Mouse (Mus musculus) olfactory bulb, adult 2 months (tissue): ENCODE results near the gene Ttc21a. TPM values are rescaled to one million over a fixed set of nuclear protein-coding genes. Genes with fewer than 3 reads are reported as not detected.

Source experiments
- H3K27ac ChIP-seq: fragments of 200-500 bp; 2 replicates; pipeline ENCODE4 v1.5.1; 2012; ENCODE audit warnings: low read depth, low read length; ENCODE audit not compliant: insufficient read depth
- H3K4me1 ChIP-seq: fragments of 200-500 bp; 2 replicates; pipeline ENCODE4 v1.6.1; 2012; ENCODE audit warnings: low read length; ENCODE audit not compliant: control insufficient read depth, insufficient read depth
- H3K4me3 ChIP-seq: fragments of 200-500 bp; 2 replicates; pipeline ENCODE4 v1.5.1; 2012; ENCODE audit warnings: mild to moderate bottlenecking, low read depth, low read length, moderate library complexity; ENCODE audit not compliant: insufficient read depth
- CTCF ChIP-seq: fragments of 200-500 bp; IDR thresholded peaks from 2 replicates; pipeline ENCODE4 v1.5.1; 2012; ENCODE audit warnings: low read depth, mild to moderate bottlenecking, low read length, moderate library complexity; ENCODE audit not compliant: insufficient read depth
- POLR2A ChIP-seq: fragments of 200-500 bp; IDR thresholded peaks from 2 replicates; pipeline ENCODE4 v1.6.1; 2012; ENCODE audit warnings: mild to moderate bottlenecking, low read depth, low read length, moderate library complexity; ENCODE audit not compliant: insufficient read depth
- WGBS: fragments of 180-500 bp; shearing (Covaris S2); methylation state at CpG from one replicate; pipeline ENCODE4 v1.1.7; 2018; 5-methylcytosine and 5-hydroxymethylcytosine counted together
- polyA plus RNA-seq: library from polyadenylated mRNA; stranded (reverse); fragments of >200 nt; gene quantifications from 2 replicates; pipeline ENCODE4 v1.2.4, GENCODE M21; 2012; ENCODE audit warnings: low replicate concordance; ENCODE audit not compliant: missing spikeins, insufficient read depth, insufficient read length

The Ttc21a gene
- polyA plus RNA-seq = not detected in 2 replicates

DNA sequence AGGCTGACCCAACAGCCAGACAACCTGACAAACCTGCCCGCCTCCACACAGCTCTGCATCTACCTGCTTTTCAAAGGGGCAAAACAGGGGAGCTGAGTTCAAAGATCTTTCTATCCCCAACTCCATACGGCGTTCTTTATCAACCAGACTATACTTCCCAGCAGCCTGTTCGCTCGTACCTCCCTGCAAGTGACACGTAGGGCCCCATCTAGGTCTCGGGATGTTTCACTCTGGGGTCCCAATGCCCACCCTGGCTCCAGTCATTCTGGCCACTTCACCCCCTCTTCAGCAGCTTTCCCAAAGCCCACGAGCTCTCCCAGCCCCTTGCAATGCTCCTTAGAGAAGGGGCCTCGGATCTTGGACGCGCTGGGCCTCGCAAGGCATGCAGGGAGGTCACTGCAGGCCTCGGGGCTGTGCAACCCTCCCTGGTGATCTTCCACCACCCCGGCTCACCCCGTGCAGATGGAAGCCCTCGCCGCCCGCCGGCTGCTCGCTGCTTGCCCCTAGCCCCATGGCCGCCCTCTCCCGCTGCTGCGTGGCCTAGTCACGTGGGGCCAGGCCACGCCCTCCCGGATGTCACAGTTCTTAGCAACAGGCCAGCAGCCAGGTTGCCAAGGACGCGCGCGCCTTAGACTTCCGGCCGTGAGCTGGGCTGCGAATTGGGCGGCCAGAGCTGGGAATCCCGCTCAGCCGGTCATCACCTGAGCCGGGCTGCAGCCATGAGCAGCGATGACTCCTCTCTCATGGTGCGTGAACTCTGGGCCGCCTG is at the start of gene Ttc21a, which contains the start of gene Gorasp1:
Gene Ttc21a, plus strand, starts transcription at position 602 of the 769 bp plus-strand sequence.
Gene Gorasp1, minus strand, starts transcription at position 561 of the 769 bp plus-strand sequence.
- H3K4me1 ChIP-seq = peaks cover 11% of the 10 kb centered on the region
- WGBS = under 1% methylated on average over 40 of the region's 40 CpGs
- no peak for TF ChIP-seq CTCF
- peak; percentile 84 for TF ChIP-seq POLR2A
- H3K4me3 ChIP-seq = peak within 1 kb of the TSS; percentile 82
- H3K27ac ChIP-seq = peak within 1 kb of the TSS; percentile 47; the same call in 1 of the 2 replicates

DNA sequence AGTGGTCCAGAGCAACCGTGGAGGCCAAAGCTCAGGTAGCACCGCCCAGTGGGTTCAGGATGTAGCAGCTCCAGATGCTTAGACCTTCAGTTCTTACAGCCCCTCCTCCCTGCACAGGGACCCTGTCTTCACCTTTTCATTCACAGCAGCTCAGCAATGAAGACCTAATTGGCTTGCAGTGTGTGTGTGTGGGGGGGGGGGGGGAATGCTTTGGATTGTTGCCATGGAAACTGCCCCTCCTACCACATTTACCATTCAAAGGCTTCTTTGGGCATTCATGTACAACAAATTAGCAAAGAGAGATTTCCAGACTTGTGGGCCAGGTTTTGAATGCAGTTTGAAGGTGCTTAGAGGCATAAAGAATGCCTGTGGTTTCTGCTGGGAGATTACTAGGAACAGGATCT is 48.6 kb upstream of the Ttc21a start:
- TF ChIP-seq CTCF (no peak), POLR2A (no peak)
- peaks cover 3% of the 10 kb centered on the region for H3K4me1 ChIP-seq
- H3K27ac ChIP-seq = no peak overlapping the region
- WGBS = 20% methylated on average over 2 of the region's 2 CpGs
- no peak overlapping the region for H3K4me3 ChIP-seq

DNA sequence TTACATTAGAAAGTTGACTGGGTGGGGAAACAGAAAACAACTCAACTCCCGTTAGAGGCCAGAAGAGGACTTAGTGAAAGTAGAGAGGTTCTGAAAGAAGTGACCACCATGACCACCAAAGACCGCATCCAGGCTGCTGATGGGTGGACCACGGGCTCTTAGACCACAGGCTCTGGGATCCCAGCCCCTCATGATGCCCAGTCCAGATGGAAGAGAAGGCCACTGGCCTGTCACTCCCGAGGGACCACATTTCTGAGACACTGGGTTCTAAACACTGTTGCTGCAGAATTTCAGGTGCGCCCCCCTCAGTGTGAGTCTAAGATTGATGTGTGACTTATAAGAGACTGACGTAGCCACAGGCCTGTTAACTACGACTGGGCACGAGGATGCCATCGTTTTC is 48.0 kb upstream of the Ttc21a start:
- no peak overlapping the region for H3K27ac ChIP-seq
- TF ChIP-seq POLR2A (no peak), CTCF (no peak)
- whole genome bisulfite sequencing = 67% methylated on average over 9 of the region's 9 CpGs

DNA sequence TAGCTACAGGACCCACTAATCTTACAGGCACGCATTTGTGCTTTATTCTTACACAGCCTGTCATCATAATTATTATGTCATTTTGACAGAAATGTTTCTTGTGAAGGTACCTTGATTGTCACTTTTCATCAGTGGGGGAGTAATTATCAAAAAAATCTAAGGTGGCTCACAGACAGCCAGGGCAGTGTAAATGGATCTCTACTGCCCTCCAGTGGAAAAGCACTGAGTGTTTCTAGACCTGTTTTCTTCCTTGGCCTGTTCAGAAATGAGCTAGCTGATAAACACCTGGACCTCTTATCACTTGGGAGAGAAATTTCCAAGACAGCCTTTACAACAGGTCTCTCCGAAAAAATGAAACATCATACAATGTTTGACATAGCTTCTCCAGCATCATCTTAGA is 46.7 kb upstream of the Ttc21a start:
- Histone ChIP-seq H3K27ac (no peak overlapping the region), H3K4me1 (peaks cover 6% of the 10 kb centered on the region), H3K4me3 (no peak overlapping the region)
- TF ChIP-seq POLR2A (no peak), CTCF (no peak)
- WGBS = 47% methylated on average over 2 of the region's 2 CpGs

More for the DNA sequence above, 48.0 kb upstream of the Ttc21a start:
- Histone ChIP-seq H3K4me1 (peaks cover 3% of the 10 kb centered on the region), H3K4me3 (no peak overlapping the region)

DNA sequence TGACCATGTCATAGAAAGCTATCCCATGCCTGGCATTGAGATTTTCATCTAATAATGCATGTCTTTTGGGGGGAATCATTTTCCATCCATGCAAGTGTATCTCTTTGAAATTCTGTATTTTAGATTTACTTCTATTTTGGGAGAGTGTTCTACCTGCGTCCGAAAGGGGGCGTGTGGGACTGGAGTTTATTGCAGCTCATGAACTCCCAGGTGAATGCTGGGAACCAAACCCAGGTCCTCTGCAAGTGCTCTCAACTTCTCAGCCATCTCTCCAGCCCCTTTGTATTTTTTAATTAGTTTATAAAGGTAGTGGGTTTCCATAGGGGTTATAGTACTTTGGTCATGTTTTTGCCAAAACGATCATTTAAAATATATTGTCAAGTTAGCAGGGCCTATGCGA is 43.5 kb upstream of the Ttc21a start:
- TF ChIP-seq CTCF = no peak
- TF ChIP-seq POLR2A = no peak
- Histone ChIP-seq H3K27ac (no peak overlapping the region), H3K4me3 (no peak overlapping the region), H3K4me1 (peaks cover 6% of the 10 kb centered on the region; the same call in 1 of the 2 replicates)
- WGBS = 92% methylated on average over 5 of the region's 5 CpGs

DNA sequence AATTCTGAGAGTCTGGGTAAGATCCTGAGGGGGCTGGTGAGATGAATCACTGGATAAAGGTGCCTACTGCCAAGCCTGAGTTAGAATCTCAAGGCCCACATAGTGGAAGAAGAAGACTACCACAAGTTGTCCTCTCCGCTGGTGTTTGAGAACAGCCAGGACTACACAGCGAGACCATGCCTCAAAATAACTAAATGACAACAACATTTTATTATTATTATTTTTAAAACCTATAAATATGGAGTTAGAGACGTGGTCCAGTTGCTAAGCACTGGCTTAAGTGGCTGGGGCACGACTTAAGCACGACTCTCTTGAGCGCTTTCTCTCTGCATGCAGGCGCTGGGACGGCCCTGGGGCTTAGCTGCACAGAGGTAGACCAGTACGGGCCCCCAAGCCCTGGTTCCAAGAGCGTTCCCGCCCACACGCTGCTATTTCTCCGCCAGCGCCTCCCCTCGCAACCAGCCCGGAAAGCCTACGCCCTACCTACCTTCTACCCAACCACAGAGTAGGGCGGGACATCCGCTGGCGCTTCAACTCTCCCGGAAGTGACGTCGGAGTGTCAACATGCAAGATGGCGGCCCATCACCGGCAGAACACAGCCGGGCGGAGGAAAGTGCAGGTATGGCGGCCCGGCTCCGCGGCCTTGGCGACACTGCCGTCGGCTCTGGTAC is 42.9 kb upstream of the Ttc21a start, which contains the start of gene Wdr48:
Gene Wdr48, plus strand, starts transcription at position 540 of the 671 bp plus-strand sequence.
- 2% methylated on average over 34 of the region's 34 CpGs for WGBS
- Histone ChIP-seq H3K4me1 (peaks cover 6% of the 10 kb centered on the region; the same call in 1 of the 2 replicates), H3K27ac (0 out of 2 replicates have a peak within 1 kb of the TSS, but pooled peaks have one; percentile 69), H3K4me3 (peak within 1 kb of the TSS; percentile 89)
- TF ChIP-seq POLR2A = peak; percentile 63
- TF ChIP-seq CTCF = no peak

DNA sequence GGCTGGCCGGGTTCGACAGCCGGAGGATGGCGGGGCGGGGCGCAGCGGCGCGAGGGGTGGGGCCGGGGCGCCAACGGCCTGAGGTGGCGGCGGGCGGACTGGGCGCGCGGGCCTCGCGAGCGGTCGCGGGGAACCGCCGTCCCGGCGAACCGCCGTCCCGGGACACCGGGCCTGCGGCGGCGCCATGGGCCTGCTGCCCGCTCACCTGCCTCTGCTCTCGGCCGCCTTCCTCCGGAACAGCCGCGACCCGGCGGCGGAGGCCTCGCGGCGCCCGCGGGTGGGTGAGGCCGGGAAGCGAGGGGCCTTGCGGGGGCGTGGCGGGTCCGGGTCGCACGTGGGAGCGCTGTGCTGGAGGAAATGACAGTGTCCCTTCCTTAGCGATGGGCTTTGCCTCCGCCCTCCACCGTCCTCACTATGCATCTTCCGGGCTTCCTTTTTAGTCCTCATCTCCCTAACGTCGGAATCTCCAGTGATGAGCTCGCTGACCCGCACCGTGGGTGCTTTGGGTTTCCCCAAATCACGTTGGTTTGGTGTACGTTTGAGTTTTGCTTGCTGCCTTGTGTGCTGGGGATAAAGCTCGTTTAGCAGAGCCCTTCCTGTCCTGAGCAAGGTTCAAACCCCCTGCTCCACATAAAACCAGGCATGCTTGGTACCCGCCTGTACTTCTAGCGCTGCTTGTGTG is 42.2 kb upstream of the Ttc21a start:
- under 1% methylated on average over 59 of the region's 71 CpGs for WGBS
- TF ChIP-seq POLR2A = no peak
- TF ChIP-seq CTCF = no peak
- H3K27ac ChIP-seq = no peak overlapping the region
- peaks cover 6% of the 10 kb centered on the region; the same call in 1 of the 2 replicates for H3K4me1 ChIP-seq
- H3K4me3 ChIP-seq = peak overlapping the region; percentile 89

DNA sequence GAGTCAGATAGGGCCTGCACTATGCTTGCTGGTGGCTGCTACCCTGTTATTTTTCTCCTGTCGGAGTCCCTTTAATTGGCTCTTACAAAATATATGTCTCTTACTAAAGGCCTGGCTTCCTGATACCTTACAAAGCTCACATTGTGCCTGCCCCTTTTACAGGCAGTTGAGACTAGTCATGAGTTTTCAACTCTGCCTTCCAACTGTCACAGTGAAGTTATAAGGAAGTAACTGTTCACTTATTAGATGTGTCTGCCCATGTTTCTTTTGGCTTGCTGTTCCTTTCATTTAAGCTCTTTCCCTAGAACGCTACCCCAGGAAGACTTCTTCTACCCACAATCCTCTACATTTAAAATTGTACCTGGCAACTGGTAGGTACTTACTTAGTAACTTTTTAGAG is 38.0 kb upstream of the Ttc21a start:
- no peak for TF ChIP-seq POLR2A
- no peak for TF ChIP-seq CTCF
- 74% methylated on average over 2 of the region's 2 CpGs for WGBS
- H3K4me3 ChIP-seq = no peak overlapping the region
- H3K4me1 ChIP-seq = peaks cover 11% of the 10 kb centered on the region; the same call in 1 of the 2 replicates
- no peak overlapping the region for H3K27ac ChIP-seq
